Mouse (Mus musculus) lung, embryonic 14.5 days (tissue): Measurements from ENCODE around the gene Comtd1. TPM values are rescaled to one million over a fixed set of nuclear protein-coding genes. Genes with fewer than 3 reads are reported as not detected.

Experiments
- ATAC-seq: fragments of 200-750 bp; cut with Nextera tagmentation; 2 replicates; pipeline ENCODE4 v1.8.0; 2017; ENCODE audit warnings: mild to moderate bottlenecking, moderate TSS enrichment, moderate library complexity; ENCODE audit not compliant: insufficient read depth
- DNase-seq: peaks from one replicate; pipeline ENCODE4 v3.0.0-alpha.2; 2015
- H3K27ac ChIP-seq: fragments of 300-500 bp; sonication (generic); 2 replicates; pipeline ENCODE4 v1.5.1; 2014; ENCODE audit warnings: low read depth, mild to moderate bottlenecking, moderate library complexity
- H3K27me3 ChIP-seq: fragments of 300-500 bp; sonication (generic); 2 replicates; pipeline ENCODE4 v1.6.1; 2014; ENCODE audit warnings: low read length, control low read depth; ENCODE audit not compliant: insufficient read depth
- H3K36me3 ChIP-seq: fragments of 300-500 bp; sonication (generic); 2 replicates; pipeline ENCODE4 v1.6.1; 2014; ENCODE audit warnings: control low read depth; ENCODE audit not compliant: insufficient read depth
- H3K4me1 ChIP-seq: fragments of 300-500 bp; sonication (generic); 2 replicates; pipeline ENCODE4 v1.6.1; 2014; ENCODE audit warnings: antibody characterized with exemption, control low read depth; ENCODE audit not compliant: insufficient read depth
- H3K4me2 ChIP-seq: fragments of 300-500 bp; sonication (generic); 2 replicates; pipeline ENCODE4 v1.6.1; 2014; ENCODE audit warnings: mild to moderate bottlenecking
- H3K4me3 ChIP-seq: fragments of 300-500 bp; sonication (generic); 2 replicates; pipeline ENCODE4 v1.5.1; 2014; ENCODE audit warnings: low read depth, low read length
- H3K9ac ChIP-seq: fragments of 300-500 bp; sonication (generic); 2 replicates; pipeline ENCODE4 v1.6.1; 2014
- H3K9me3 ChIP-seq: fragments of 300-500 bp; sonication (generic); 2 replicates; pipeline ENCODE4 v1.6.1; 2016; ENCODE audit warnings: low read depth, low read length, control low read depth
- CTCF ChIP-seq: IDR thresholded peaks from 2 replicates; pipeline ENCODE4 v1.5.1; 2016; ENCODE audit warnings: antibody characterized with exemption, low read depth
- WGBS: fragments of 180-500 bp; shearing (Covaris S2); extraction: QIAGEN DNeasy Blood & Tissue Kit; methylation state at CpG from one replicate; pipeline ENCODE4 v1.1.7; 2014; 5-methylcytosine and 5-hydroxymethylcytosine counted together
- polyA plus RNA-seq: library from polyadenylated mRNA; unstranded; fragments of >200 nt; fragmentation: Nextera tagmentation; extraction: Ambion mirVana; gene quantifications from 2 replicates; pipeline ENCODE4 v1.2.1, GENCODE M21; 2014

Gene Comtd1
- polyA plus RNA-seq, 1 experiment from 2014 or later = 17.0 TPM

GRCm38 (mm10) chr14:21855961-21856360 lies 7.2 kb upstream of the Comtd1 start:
- Histone ChIP-seq H3K4me2 (no peak overlapping the region), H3K27ac (no peak overlapping the region), H3K27me3 (no peaks in the 10 kb centered on the region), H3K4me1 (peaks cover 16% of the 10 kb centered on the region), H3K4me3 (no peak overlapping the region), H3K9ac (no peak overlapping the region), H3K9me3 (no peaks in the 10 kb centered on the region), H3K36me3 (no peaks in the 10 kb centered on the region)
- no peak for ATAC-seq
- 37% methylated on average over 3 of the region's 3 CpGs for WGBS
- DNase-seq = no peak
- no peak for TF ChIP-seq CTCF

DNA sequence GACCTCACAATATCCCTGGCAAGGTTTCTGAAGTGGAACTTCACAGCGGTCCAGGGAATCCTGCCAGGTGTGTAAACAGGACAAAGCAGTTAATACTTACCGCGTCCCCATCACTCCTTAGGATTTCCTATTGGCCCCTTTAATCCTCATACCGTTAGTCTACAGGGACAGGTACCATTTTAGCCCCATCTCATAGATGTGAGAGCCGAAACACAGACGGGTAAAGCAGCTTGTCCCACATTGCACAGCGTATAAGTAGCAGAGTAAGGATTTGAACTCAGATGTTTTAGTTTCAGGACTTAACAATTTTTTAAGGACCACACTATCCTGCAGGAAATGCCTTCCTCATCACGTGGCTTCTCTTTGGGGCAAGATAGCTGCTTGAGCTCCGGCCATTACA lies 5.5 kb upstream of the Comtd1 start:
- H3K4me3 ChIP-seq = no peak overlapping the region
- WGBS = 56% methylated on average over 9 of the region's 9 CpGs
- DNase-seq (peak; percentile 37), ATAC-seq (no peak)
- H3K27ac ChIP-seq = no peak overlapping the region
- H3K4me2 ChIP-seq = peak overlapping the region; percentile 58
- TF ChIP-seq CTCF = no peak
- H3K27me3 ChIP-seq = no peaks in the 10 kb centered on the region
- H3K9me3 ChIP-seq = no peaks in the 10 kb centered on the region
- H3K4me1 ChIP-seq = peaks cover 16% of the 10 kb centered on the region
- no peak overlapping the region for H3K9ac ChIP-seq
- no peaks in the 10 kb centered on the region for H3K36me3 ChIP-seq

DNA sequence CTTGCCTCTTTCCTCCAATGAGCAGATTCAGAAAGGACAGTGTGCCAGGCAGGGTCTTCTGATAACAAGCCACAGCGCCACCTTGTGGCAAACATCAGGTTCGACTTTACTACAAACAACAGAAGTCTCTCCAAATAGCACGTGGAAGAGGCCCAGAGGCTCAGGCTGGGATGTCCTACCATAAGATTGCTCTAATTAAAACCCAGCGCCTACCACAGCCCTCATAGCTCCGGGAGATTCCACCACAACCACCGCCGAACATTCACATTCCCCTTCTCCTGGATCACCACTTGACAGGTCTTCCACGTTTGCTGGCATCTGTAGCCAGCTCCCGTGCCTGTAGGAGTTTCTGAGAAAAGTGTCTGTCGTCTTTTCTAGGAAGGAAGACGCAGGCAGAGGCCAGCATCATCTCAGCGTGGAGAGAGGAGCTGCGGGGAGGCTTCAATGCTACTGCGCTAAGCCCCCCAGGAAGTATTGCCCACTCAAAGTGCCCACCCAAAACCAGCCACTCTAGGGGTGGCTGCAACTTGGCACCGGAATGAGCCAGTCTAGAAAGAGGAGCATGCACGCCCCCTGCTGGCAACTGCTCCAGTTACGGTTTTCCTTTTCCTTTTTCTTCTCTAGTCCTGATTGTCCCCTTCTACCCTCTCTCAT lies 4.8 kb upstream of the Comtd1 start:
- no peaks in the 10 kb centered on the region for H3K27me3 ChIP-seq
- peaks cover 16% of the 10 kb centered on the region for H3K4me1 ChIP-seq
- peak; percentile 90 for DNase-seq
- peak overlapping the region; percentile 17 for H3K4me3 ChIP-seq
- no peaks in the 10 kb centered on the region for H3K9me3 ChIP-seq
- peak; percentile 34; the same call in 1 of the 2 replicates for ATAC-seq
- WGBS = 16% methylated on average over 17 of the region's 17 CpGs
- H3K27ac ChIP-seq = peak overlapping the region; percentile 13; the same call in 1 of the 2 replicates
- H3K9ac ChIP-seq = peak overlapping the region; percentile 24; the same call in 1 of the 2 replicates
- TF ChIP-seq CTCF = peak; percentile 77
- H3K36me3 ChIP-seq = no peaks in the 10 kb centered on the region
- H3K4me2 ChIP-seq = peak overlapping the region; percentile 58

- WGBS = 71% methylated on average over 16 of the region's 16 CpGs
- no peak for DNase-seq
- Histone ChIP-seq H3K36me3 (no peaks in the 10 kb centered on the region), H3K27ac (0 out of 2 replicates have a peak overlapping the region, but pooled peaks have one; percentile 24), H3K9me3 (no peaks in the 10 kb centered on the region), H3K27me3 (no peaks in the 10 kb centered on the region), H3K4me2 (no peak overlapping the region), H3K9ac (no peak overlapping the region), H3K4me3 (no peak overlapping the region), H3K4me1 (peaks cover 24% of the 10 kb centered on the region)
- no peak for TF ChIP-seq CTCF
- ATAC-seq = no peak
Observed at GRCm38 (mm10) chr14:21851996-21852791, 3.4 kb upstream of the Comtd1 start.

GRCm38 (mm10) chr14:21850419-21851127 lies 1.8 kb upstream of the Comtd1 start:
- Histone ChIP-seq H3K4me3 (no peak overlapping the region), H3K4me1 (peaks cover 24% of the 10 kb centered on the region), H3K4me2 (peak overlapping the region; percentile 23; the same call in 1 of the 2 replicates), H3K9me3 (no peaks in the 10 kb centered on the region), H3K36me3 (peaks cover 15% of the 10 kb centered on the region), H3K9ac (no peak overlapping the region), H3K27me3 (no peaks in the 10 kb centered on the region), H3K27ac (no peak overlapping the region)
- no peak for DNase-seq
- WGBS = 56% methylated on average over 24 of the region's 24 CpGs
- TF ChIP-seq CTCF = no peak
- no peak for ATAC-seq

DNA sequence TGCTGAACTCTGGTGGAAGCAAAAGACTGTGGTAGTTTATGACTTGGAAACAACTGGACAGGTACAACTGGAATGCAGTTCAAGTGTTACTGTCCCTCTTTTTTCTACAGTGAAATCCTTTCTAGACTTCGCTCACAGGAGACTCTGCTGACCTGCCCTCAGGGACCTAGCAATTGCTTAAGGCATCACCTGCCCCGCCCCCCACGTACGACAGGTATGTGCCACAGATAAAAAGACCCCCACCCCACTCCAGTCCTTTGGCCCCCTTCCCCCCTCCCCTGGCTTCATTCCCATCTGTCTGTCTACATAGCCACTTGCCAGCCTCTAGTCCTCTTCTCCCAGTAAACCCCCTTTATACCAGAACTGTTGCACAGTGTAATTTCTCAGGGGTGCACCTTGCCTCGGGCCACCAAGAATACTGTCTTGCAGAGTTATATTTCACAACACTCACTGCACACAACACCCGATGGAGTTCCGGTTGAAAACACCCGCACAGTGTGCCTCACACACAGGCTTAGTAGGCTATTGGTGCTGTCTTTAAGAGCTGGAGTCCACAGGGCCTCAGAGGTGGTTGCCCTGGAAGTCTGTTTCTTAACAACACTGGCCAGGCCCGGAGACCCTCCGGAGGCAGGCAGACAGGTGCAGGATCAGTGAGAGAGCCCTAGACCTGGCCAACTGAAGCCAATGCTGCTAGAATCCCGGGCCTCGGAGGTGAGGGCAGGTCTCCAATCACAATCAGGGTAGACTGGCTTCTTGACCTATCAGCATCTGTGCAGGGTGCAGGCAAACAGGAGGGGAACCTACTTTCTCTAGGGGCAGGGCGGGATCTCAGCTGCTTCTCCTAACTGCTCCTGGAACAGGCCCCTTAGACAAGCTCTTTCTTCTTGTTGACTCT lies 994 bp upstream of the Comtd1 start:
- no peak for ATAC-seq
- no peak for TF ChIP-seq CTCF
- Histone ChIP-seq H3K4me1 (peaks cover 24% of the 10 kb centered on the region), H3K9ac (no peak overlapping the region), H3K9me3 (no peaks in the 10 kb centered on the region), H3K27me3 (no peaks in the 10 kb centered on the region), H3K4me2 (peak overlapping the region; percentile 15; the same call in 1 of the 2 replicates), H3K27ac (0 out of 2 replicates have a peak overlapping the region, but pooled peaks have one; percentile 28), H3K4me3 (no peak overlapping the region), H3K36me3 (peaks cover 23% of the 10 kb centered on the region)
- 72% methylated on average over 13 of the region's 13 CpGs for WGBS
- DNase-seq = peak; percentile 18
